Mouse (Mus musculus) ovary, adult 18-20 months (tissue): ENCODE measurements around the gene Kcnb1.
A peak's percentile ranks its signal among the peaks of the same experiment; 100 is the strongest.

Experiments used
- DNase-seq: peaks from one replicate; pipeline ENCODE4 v3.0.0; 2022; ENCODE audit warnings: low spot score, mixed read lengths

The Kcnb1 gene

GRCm38 (mm10) chr2:167128699-167129607 is 61.0 kb downstream of the Kcnb1 start:
- no peak for DNase-seq

GRCm38 (mm10) chr2:167127404-167127803 is 62.6 kb downstream of the Kcnb1 start:
- DNase-seq = no peak

- DNase-seq = no peak
Measured at GRCm38 (mm10) chr2:167125781-167126180, 64.2 kb downstream of the Kcnb1 start.

- peak; percentile 41 for DNase-seq
Measured at GRCm38 (mm10) chr2:167123936-167124335, 66.0 kb downstream of the Kcnb1 start.

GRCm38 (mm10) chr2:167122737-167123136 is 67.2 kb downstream of the Kcnb1 start:
- no peak for DNase-seq

- no peak for DNase-seq
Measured at GRCm38 (mm10) chr2:167121996-167122395, 68.0 kb downstream of the Kcnb1 start.

GRCm38 (mm10) chr2:167121228-167121627 is 68.7 kb downstream of the Kcnb1 start:
- no peak for DNase-seq

GRCm38 (mm10) chr2:167120186-167120830 is 69.6 kb downstream of the Kcnb1 start:
- DNase-seq = no peak

GRCm38 (mm10) chr2:167118046-167118445 is 71.9 kb downstream of the Kcnb1 start:
- DNase-seq = no peak

GRCm38 (mm10) chr2:167112737-167113136 is 77.2 kb downstream of the Kcnb1 start:
- no peak for DNase-seq

- DNase-seq = no peak
Measured at GRCm38 (mm10) chr2:167112259-167112658, 77.7 kb downstream of the Kcnb1 start.

- no peak for DNase-seq
Measured at GRCm38 (mm10) chr2:167109506-167109905, 80.4 kb downstream of the Kcnb1 start.

- DNase-seq = no peak
Measured at GRCm38 (mm10) chr2:167103546-167103945, 86.4 kb downstream of the Kcnb1 start.

GRCm38 (mm10) chr2:167101743-167102441 is 88.1 kb downstream of the Kcnb1 start:
- DNase-seq = no peak

- DNase-seq = no peak
Measured at GRCm38 (mm10) chr2:167094688-167095087, 95.3 kb downstream of the Kcnb1 start.

- no peak for DNase-seq
Measured at GRCm38 (mm10) chr2:167093171-167093900, 96.6 kb downstream of the Kcnb1 start.

GRCm38 (mm10) chr2:167090271-167090670 is 99.7 kb downstream of the Kcnb1 start:
- DNase-seq = no peak

GRCm38 (mm10) chr2:167086836-167087235 is 103.1 kb downstream of the Kcnb1 start:
- DNase-seq = no peak

GRCm38 (mm10) chr2:167086092-167086491 is 103.9 kb downstream of the Kcnb1 start:
- no peak for DNase-seq

GRCm38 (mm10) chr2:167081639-167082038 is 108.3 kb downstream of the Kcnb1 start:
- DNase-seq = no peak

- no peak for DNase-seq
Measured at GRCm38 (mm10) chr2:167081135-167081534, 108.8 kb downstream of the Kcnb1 start.

GRCm38 (mm10) chr2:167080387-167080786 is 109.6 kb downstream of the Kcnb1 start:
- no peak for DNase-seq
